Mouse (Mus musculus): ENCODE results near the gene CT030661.1.
"Not testable (repeated sequence)": the region's sequence is repeated elsewhere in the genome, so short reads cannot be mapped to it uniquely, and the experiment has no call there.

CT030661.1 gene

DNA sequence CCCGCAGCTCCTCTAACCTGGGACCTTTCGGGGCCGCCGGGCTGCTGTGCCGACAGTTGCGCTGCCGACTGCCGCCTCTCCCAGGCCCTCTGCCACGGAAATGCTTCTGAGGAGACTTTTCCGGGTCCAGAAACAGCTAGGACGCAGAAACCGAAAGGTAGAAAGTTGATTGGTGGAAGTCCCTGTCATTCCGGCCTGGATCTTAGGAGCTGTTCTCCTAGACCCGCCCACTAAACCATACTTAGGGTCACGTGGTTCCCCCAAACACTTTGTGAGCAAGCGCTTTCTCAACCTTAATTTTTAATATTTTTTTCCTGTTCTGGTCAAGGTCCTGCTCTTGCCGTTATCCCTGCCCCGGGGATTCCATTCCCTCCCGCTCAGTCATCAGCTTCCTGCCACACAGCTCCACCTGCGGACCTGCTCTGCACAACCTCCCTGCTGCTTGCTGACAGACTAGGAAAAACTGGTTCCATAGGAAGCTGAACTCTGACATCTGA lies at the start of gene CT030661.1:
CT030661.1 (minus strand) TSS at position 108 of the 497 bp plus-strand sequence.
- DNase-seq (ENCODE audit: low spot score in 2 of 2), result peak; percentile 94 to 95

GRCm38 (mm10) chr17:22363895-22364294 lies 49.3 kb upstream of the CT030661.1 start:
- no peak for DNase-seq (ENCODE audit: low spot score in 2 of 2)

DNA sequence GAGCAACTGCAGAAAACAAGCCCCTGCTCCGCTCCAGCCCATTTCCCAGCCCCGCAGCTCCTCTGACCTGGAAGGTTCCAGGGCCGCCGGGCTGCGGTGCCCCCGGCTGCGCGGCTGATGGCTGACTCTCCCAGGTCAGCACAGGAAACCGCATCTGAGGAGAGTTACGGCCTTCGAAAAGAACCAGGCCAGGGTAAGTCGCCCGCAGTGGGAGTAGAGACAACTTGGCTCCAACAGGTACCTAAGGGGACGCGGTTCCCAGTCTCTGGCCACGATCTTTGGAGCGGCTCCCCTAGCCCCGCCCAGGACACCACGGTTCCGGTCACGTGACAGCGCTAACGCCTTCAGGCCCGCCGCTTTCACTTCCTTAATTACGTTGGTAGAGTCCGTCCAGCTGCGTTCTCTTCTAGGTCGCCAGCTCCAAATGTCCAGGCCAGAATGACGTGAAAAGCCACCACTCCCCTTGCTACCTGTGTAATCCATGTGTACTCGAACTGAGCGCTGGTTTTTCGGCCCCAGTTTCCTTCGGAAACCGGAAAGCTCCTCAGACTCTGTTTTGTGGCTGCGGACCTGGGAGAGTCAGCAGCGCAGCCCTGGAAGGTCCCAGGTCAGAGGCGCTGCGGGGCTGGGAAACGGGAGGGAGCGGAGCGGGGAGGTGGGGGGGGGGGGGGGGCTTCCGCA lies 46.6 kb upstream of the CT030661.1 start, which contains the start of the genes Zfp944 and Zfp758:
Zfp944 (minus strand) TSS at position 300 of the 681 bp plus-strand sequence.
Zfp758 (plus strand) TSS at position 353 of the 681 bp plus-strand sequence.
- peak; percentile 69 to 73 for DNase-seq (ENCODE audit: low spot score in 2 of 2)

DNA sequence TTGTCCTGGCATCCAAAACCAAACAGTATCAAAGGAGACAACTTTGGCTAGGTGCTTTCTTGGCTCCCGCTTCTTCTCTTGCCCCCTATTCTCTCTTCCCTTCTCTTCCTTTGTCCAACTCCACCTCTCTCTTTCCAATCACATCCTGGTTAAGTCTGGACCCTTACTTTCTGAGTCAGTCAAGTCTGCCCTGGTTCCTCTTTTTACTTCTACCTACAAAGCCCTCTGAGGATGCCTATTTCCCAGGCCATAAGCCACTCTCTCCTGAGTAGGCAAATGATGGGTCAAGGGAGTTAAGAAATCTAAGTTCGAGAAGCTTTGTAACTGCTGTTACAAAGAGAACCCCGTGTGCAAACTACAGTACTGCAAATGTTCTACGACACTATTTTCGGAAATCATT lies 45.9 kb upstream of the CT030661.1 start:
- no peak for DNase-seq (ENCODE audit: low spot score in 2 of 2)

- DNase-seq (ENCODE audit: low spot score in 2 of 2), result no peak
These were observed 38.2 kb upstream of the CT030661.1 start for GRCm38 (mm10) chr17:22352794-22353193.

DNA sequence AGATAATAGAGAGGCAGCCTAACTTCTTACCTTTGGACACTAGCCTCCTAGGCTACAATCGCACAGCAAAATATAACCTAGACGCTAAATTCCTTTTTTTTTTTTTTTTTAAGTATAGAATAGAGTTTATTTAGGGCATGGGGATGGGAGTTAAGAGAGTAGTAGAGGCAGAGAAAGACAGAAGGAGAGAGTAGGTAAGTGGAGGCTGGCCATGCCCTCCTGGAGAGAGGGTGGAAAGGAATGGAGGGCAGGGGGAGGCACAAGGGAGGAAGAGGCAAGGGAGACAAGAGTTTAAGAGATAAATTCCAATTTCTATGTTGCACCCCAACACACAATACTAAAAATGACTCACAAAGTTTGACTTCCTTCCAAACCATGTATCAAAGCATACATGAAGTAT lies 610 bp upstream of the CT030661.1 start:
- not testable (repeated sequence) for DNase-seq (ENCODE audit: low spot score in 2 of 2)

DNA sequence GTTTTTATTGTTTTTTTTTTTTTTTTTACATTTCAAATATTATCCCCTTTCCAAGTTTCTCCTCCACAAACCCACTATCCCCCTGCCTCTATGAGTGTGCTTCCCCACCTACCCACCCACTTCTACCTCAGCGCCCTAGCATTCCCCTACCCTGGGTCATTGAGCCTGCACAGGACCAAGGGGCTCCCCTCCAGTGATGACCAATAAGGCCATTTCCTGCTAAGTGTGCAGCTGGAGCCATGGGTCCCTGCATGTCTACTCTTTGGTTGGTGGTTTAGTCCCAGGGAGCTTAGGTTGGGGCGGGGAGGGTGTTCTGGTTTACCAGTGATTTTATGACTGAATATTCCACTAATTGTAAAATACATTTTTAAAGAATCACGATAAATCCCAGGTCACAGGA lies 418 bp downstream of the CT030661.1 start:
- not testable (repeated sequence) for DNase-seq (ENCODE audit: low spot score in 2 of 2)

Measured in heart, adult 9 months (tissue).